Mouse (Mus musculus) ovary, postnatal 14 days (tissue): ENCODE measurements around the gene Samd5.

Experiments used
- DNase-seq: peaks from one replicate; pipeline ENCODE4 v3.0.0; 2022; ENCODE audit warnings: low spot score

The Samd5 gene

DNA sequence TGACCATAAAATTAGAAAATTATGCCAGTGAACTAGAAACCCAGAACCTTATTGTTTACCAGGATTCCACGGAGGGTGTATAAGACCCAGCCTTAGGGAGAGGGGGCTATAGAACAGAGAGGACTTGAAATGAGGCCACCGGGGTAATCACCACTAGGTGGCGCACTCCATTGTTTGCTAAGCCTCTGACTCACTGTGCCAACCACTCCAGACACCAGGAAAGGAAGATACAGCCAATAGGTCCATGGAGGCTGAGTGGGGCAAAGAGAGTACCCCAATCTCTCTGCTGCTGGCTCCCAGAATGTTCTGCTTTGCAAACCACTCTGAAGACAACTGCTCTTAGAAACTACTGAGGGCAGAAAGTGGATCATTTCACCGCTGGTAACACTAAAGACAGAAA lies 99.4 kb downstream of the Samd5 start:
- peak; percentile 33 for DNase-seq

DNA sequence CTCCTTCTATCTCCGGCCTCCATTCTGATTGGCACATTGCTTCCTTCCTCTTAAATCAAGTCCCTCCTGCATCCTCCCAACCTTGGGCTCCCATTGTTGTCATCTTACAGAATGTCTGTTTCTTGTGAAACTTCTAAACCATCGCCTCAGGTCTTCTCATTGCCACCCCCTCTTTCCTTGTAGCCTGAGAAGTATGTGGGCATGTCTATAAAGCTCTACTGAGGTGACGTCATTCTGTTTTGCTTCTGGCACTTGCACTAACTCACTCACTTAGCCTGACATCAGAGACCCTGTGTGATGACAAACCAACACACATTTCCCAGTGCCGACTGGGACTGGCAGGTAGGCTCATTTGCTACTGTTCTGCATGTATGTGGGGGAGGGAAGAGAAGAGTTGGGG lies 100.9 kb downstream of the Samd5 start:
- DNase-seq: no peak
